Mouse (Mus musculus) olfactory bulb, adult 2 months (tissue): ENCODE measurements around the gene Ttll11. TPM values are rescaled to one million over a fixed set of nuclear protein-coding genes. Genes with fewer than 3 reads are reported as not detected.

Experiments
- H3K27ac ChIP-seq: fragments of 200-500 bp; 2 replicates; pipeline ENCODE4 v1.5.1; 2012; ENCODE audit warnings: low read depth, low read length; ENCODE audit not compliant: insufficient read depth
- H3K4me1 ChIP-seq: fragments of 200-500 bp; 2 replicates; pipeline ENCODE4 v1.6.1; 2012; ENCODE audit warnings: low read length; ENCODE audit not compliant: control insufficient read depth, insufficient read depth
- H3K4me3 ChIP-seq: fragments of 200-500 bp; 2 replicates; pipeline ENCODE4 v1.5.1; 2012; ENCODE audit warnings: mild to moderate bottlenecking, low read depth, low read length, moderate library complexity; ENCODE audit not compliant: insufficient read depth
- CTCF ChIP-seq: fragments of 200-500 bp; IDR thresholded peaks from 2 replicates; pipeline ENCODE4 v1.5.1; 2012; ENCODE audit warnings: low read depth, mild to moderate bottlenecking, low read length, moderate library complexity; ENCODE audit not compliant: insufficient read depth
- POLR2A ChIP-seq: fragments of 200-500 bp; IDR thresholded peaks from 2 replicates; pipeline ENCODE4 v1.6.1; 2012; ENCODE audit warnings: mild to moderate bottlenecking, low read depth, low read length, moderate library complexity; ENCODE audit not compliant: insufficient read depth
- WGBS: fragments of 180-500 bp; shearing (Covaris S2); methylation state at CpG from one replicate; pipeline ENCODE4 v1.1.7; 2018; 5-methylcytosine and 5-hydroxymethylcytosine counted together
- polyA plus RNA-seq: library from polyadenylated mRNA; stranded (reverse); fragments of >200 nt; gene quantifications from 2 replicates; pipeline ENCODE4 v1.2.4, GENCODE M21; 2012; ENCODE audit warnings: low replicate concordance; ENCODE audit not compliant: missing spikeins, insufficient read depth, insufficient read length

Gene Ttll11
- not detected in 2 replicates for polyA plus RNA-seq

DNA sequence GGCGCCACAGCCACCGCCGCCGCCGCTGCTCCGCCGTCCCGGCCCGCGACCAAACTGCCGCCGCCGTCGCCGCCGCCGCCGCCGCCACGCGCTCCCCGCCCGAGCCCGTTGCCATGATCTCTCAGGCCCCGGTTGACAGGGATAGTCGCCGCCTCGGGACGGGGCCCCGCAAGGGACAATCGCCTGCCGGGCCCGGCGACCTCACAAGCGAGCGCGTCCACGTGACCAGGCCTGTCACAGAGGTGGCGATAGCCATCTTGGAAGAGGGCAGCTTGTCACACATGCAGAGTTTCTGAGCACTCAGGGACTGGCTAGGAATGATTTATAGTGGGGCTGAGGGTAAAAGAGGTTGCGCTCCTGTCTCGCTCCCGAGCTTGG is at the start of gene Ttll11:
Ttll11 (minus strand) TSS at position 270 of the 378 bp plus-strand sequence.
- 3% methylated on average over 42 of the region's 42 CpGs for WGBS

GRCm38 (mm10) chr2:36023291-36023690 is 43.6 kb upstream of the Ttll11 start:
- peaks cover 8% of the 10 kb centered on the region for H3K4me1 ChIP-seq
- WGBS, result 72% methylated on average over 3 of the region's 3 CpGs
- no peak overlapping the region for H3K4me3 ChIP-seq
- TF ChIP-seq CTCF, result no peak
- no peak for TF ChIP-seq POLR2A
- no peak overlapping the region for H3K27ac ChIP-seq

More for the DNA sequence above, at the start of gene Ttll11:
- peaks cover 21% of the 10 kb centered on the region; the same call in 1 of the 2 replicates for H3K4me1 ChIP-seq
- H3K4me3 ChIP-seq, result peak within 1 kb of the TSS; percentile 93
- H3K27ac ChIP-seq, result peak within 1 kb of the TSS; percentile 73
- TF ChIP-seq POLR2A (peak; percentile 67), CTCF (no peak)

DNA sequence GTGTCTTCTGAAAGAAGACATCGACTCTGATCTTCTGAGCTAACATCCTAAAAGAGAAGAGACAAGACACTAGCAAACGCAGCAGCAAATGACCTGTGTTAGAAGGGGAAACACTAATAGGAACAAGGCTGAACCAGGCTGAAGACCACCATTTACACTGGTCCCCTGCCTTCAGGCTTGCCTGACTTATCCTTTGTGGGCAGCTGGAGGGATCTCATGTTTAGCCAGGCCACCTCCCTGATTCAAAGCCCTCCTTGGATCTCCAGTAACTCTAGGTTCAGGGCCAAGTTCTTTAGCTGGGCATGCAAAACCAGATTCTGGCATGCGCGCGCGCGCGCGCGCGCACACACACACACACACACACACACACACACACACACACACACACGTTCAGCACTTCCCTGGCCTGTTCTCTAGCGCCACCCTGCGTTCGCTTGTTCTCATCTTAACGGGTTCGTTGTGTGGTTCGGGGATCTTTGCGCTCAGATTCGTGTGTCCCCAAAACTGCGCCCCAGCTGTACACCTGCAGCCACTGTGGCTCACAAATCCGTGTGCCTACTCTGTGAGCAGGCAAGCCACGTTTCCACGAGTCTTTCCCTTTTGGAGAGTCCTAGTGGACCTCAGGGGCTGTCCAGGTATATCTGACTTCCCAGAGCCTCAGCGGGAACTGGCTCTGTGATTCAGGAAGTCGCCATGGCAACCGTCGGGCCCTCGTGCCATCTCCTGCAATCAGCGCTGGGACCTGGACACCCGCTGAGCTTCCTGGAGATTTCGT is 41.9 kb upstream of the Ttll11 start:
- peak; percentile 49 for TF ChIP-seq CTCF
- TF ChIP-seq POLR2A, result no peak
- peak overlapping the region; percentile 37 for H3K4me3 ChIP-seq
- WGBS, result 5% methylated on average over 32 of the region's 32 CpGs

DNA sequence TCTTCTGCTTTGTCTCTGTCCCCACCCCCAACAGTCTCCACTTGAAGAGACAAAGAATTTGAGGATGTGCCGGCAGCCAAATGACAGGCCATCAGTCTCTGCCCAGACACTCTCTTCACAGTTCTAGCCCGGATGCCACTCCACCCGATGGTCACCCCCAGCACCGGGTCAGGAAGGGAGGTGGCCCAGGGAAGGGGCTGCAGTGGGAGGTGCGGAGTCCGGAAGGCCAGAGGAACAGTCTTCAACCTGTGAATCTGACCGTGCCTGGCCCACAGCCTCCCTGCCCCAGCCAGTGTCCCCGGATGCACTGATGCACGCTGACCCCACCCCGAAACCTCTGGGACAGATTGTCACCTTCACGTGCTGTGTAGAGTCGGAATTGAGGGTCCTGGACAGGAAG is 33.3 kb upstream of the Ttll11 start:
- H3K4me1 ChIP-seq, result peaks cover 16% of the 10 kb centered on the region
- H3K27ac ChIP-seq, result no peak overlapping the region
- TF ChIP-seq POLR2A, result no peak
- TF ChIP-seq CTCF, result no peak
- H3K4me3 ChIP-seq, result no peak overlapping the region
- WGBS, result 76% methylated on average over 12 of the region's 12 CpGs

More for the DNA sequence above, 41.9 kb upstream of the Ttll11 start:
- peaks cover 8% of the 10 kb centered on the region for H3K4me1 ChIP-seq
- H3K27ac ChIP-seq, result no peak overlapping the region

GRCm38 (mm10) chr2:36011331-36011825 is 31.7 kb upstream of the Ttll11 start:
- Histone ChIP-seq H3K4me3 (peak overlapping the region; percentile 50), H3K27ac (no peak overlapping the region), H3K4me1 (peaks cover 16% of the 10 kb centered on the region)
- under 1% methylated on average over 44 of the region's 44 CpGs for WGBS
- TF ChIP-seq CTCF (no peak; the same call in 1 of the 2 replicates), POLR2A (no peak)

DNA sequence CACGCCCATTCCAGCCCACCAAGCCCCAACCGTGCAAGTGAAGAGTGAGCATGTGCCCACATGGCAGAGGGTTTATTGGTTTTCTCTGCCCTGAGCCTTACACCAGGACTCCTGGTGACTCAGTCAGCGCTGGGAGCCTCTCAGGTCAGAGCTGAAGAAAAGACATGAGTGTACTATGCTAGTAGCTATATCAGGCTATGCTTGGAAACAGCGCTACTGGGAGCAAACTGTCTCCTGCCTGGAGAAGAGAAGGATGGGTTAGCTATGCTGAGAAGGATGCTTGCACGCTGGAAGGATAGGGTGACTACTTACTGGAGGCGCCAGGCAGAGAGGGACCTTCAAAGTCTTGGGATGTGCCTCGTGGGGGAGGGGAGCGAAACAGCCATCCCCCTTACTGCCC is 30.9 kb upstream of the Ttll11 start:
- Histone ChIP-seq H3K27ac (no peak overlapping the region), H3K4me1 (peaks cover 16% of the 10 kb centered on the region), H3K4me3 (no peak overlapping the region)
- TF ChIP-seq POLR2A, result no peak
- TF ChIP-seq CTCF, result no peak
- WGBS, result 58% methylated on average over 8 of the region's 8 CpGs

DNA sequence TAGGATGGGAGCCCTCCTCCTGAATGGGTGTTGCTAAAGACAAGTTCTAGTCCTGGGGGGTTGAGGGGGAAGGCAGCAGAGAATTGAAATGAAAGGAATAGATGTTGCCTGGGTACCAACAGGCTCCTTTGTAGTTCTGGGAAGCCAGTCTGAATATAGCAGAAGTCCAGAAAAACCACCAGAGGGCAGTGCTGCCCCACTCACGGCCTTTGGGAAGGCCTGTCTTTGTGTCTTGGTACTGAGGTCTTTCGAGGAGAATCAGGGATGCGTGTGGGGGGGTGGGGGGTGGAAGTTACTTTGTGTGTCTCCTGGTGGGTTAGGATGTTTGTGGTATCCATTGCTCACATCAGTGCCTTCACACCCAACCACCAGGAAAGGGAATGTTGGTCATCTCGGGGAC is 29.7 kb upstream of the Ttll11 start:
- peaks cover 16% of the 10 kb centered on the region for H3K4me1 ChIP-seq
- TF ChIP-seq POLR2A (no peak), CTCF (peak; percentile 80)
- 27% methylated on average over 4 of the region's 4 CpGs for whole genome bisulfite sequencing

DNA sequence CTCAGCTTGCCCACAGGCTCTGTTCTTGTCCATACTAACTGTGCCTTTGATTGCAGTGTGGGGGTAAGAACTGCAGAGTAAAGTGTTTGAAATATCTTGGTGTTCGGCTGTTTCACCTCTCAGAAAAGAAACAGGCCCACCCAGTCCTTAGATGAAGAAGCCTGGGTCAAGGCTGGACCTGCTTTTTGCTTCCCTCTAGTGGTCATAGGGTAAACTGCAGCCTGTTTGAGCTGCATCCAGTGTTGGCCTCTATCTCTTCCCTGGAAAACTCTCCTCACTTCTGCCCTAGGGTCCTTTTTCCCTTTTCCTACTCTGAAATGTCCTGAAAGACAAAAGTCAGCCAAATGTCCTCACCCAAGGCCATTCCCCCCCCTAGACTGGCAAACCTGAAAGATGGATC is 28.4 kb upstream of the Ttll11 start:
- WGBS, result 19% methylated on average over 1 of the region's 1 CpGs
- Histone ChIP-seq H3K4me1 (peaks cover 16% of the 10 kb centered on the region), H3K27ac (no peak overlapping the region), H3K4me3 (no peak overlapping the region)
- TF ChIP-seq POLR2A, result no peak
- TF ChIP-seq CTCF, result 0 out of 2 replicates have a peak, but pooled peaks have one; percentile 28

More for the DNA sequence above, 29.7 kb upstream of the Ttll11 start:
- no peak overlapping the region for H3K27ac ChIP-seq
- no peak overlapping the region for H3K4me3 ChIP-seq

DNA sequence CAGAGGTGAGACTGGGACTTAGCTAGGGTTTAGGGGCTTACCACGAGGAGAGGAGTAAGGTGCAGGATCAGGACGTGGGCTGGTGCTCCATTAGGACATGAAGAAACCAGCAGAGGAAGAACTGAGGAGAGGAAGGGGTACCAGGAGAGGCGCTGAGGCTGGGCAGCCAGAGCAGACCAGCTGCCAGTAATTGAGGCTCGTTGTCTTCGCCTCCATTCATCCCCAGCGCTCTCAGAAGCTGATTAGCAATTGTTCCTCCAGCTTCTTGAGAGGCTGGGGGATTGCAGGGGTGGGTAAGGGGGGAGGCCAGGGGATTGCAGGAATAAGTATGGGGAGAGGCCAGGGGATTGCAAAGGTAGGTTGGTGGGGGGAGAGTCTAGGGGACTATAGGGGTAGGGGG is 22.5 kb upstream of the Ttll11 start:
- WGBS, result 49% methylated on average over 6 of the region's 6 CpGs
- H3K4me1 ChIP-seq, result peaks cover 2% of the 10 kb centered on the region; the same call in 1 of the 2 replicates
- no peak for TF ChIP-seq POLR2A
- no peak for TF ChIP-seq CTCF
- no peak overlapping the region for H3K4me3 ChIP-seq
- no peak overlapping the region for H3K27ac ChIP-seq
